Mouse (Mus musculus): ENCODE measurements around the gene Syt7. TPM values are rescaled to one million over a fixed set of nuclear protein-coding genes. Genes with fewer than 3 reads are reported as not detected.
A peak's percentile ranks its signal among the peaks of the same experiment; 100 is the strongest.

Syt7 gene
- polyA plus RNA-seq, 1 experiment from 2014 or later = 15.5 TPM

- H3K27me3 ChIP-seq (ENCODE audit: control insufficient read depth, insufficient read depth, low read length) = peaks cover 28% of the 10 kb centered on the region
Observed at GRCm38 (mm10) chr19:10456752-10457483, 68.0 kb downstream of the Syt7 start, which contains the start of gene Lrrc10b. Gene Lrrc10b (minus strand): TSS chr19:10457473.

GRCm38 (mm10) chr19:10457484-10457800, 68.6 kb downstream of the Syt7 start:
- Histone ChIP-seq H3K9ac (replicated peaks; ENCODE audit: low read depth, low read length) (peak overlapping the region; percentile 39; the same call in 1 of the 2 replicates), H3K4me2 (ENCODE audit: low read depth, low read length) (peak overlapping the region; percentile 81), H3K27ac (ENCODE audit: low read depth, low read length) (no peak overlapping the region), H3K9me3 (ENCODE audit: control insufficient read depth, low read length) (no peaks in the 10 kb centered on the region), H3K4me3 (ENCODE audit: low read depth, low read length) (peak overlapping the region; percentile 41), H3K4me1 (ENCODE audit: control insufficient read depth, insufficient read depth, low read length) (peaks cover 10% of the 10 kb centered on the region), H3K27me3 (ENCODE audit: control insufficient read depth, insufficient read depth, low read length) (peaks cover 28% of the 10 kb centered on the region), H3K36me3 (ENCODE audit: control insufficient read depth, insufficient read depth, low read length) (no peaks in the 10 kb centered on the region)
- under 1% methylated on average over 12 of the region's 34 CpGs for WGBS
- peak; percentile 92 for ATAC-seq (ENCODE audit: low read depth)

More at GRCm38 (mm10) chr19:10456752-10457483, 68.0 kb downstream of the Syt7 start, which contains the start of gene Lrrc10b:
- peaks cover 10% of the 10 kb centered on the region for H3K4me1 ChIP-seq (ENCODE audit: control insufficient read depth, insufficient read depth, low read length)
- under 1% methylated on average over 88 of the region's 96 CpGs for WGBS
- no peaks in the 10 kb centered on the region for H3K9me3 ChIP-seq (ENCODE audit: control insufficient read depth, low read length)
- ATAC-seq (ENCODE audit: low read depth) = peak; percentile 78
- H3K4me2 ChIP-seq (ENCODE audit: low read depth, low read length) = peak within 1 kb of the TSS; percentile 81
- H3K36me3 ChIP-seq (ENCODE audit: control insufficient read depth, insufficient read depth, low read length) = no peaks in the 10 kb centered on the region
- peak within 1 kb of the TSS; percentile 39 for H3K9ac ChIP-seq (replicated peaks; ENCODE audit: low read depth, low read length)
- H3K4me3 ChIP-seq (ENCODE audit: low read depth, low read length) = peak within 1 kb of the TSS; percentile 41
- H3K27ac ChIP-seq (ENCODE audit: low read depth, low read length) = no peak within 1 kb of the TSS

DNA sequence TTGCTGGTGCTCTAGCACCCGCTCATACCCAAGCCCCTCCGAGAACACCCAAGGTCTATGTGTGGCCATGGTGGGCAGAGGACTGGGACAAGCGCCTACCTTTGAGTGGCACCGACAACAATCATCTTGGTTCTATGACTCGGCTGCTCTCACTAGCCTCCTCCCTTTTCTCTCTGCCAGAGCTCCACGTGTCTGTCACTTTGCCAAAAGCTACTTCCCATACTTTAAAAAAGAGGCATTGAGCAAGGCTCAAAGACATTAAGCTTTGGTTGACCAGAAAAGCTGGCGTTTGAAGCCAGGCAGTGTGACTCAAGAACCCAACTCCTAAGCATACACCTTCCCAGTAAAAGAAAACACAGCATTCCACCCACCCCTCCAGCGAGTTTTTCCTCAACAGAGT, 69.2 kb downstream of the Syt7 start:
- H3K9me3 ChIP-seq (ENCODE audit: control insufficient read depth, low read length) = no peaks in the 10 kb centered on the region
- H3K27ac ChIP-seq (ENCODE audit: low read depth, low read length) = no peak overlapping the region
- H3K4me1 ChIP-seq (ENCODE audit: control insufficient read depth, insufficient read depth, low read length) = peaks cover 10% of the 10 kb centered on the region
- no peaks in the 10 kb centered on the region for H3K36me3 ChIP-seq (ENCODE audit: control insufficient read depth, insufficient read depth, low read length)
- H3K9ac ChIP-seq (replicated peaks; ENCODE audit: low read depth, low read length) = no peak overlapping the region
- H3K4me2 ChIP-seq (ENCODE audit: low read depth, low read length) = peak overlapping the region; percentile 81; the same call in 1 of the 2 replicates
- no peak overlapping the region for H3K4me3 ChIP-seq (ENCODE audit: low read depth, low read length)
- peak; percentile 26; the same call in 1 of the 2 replicates for ATAC-seq (ENCODE audit: low read depth)
- 23% methylated on average over 8 of the region's 8 CpGs for WGBS
- H3K27me3 ChIP-seq (ENCODE audit: control insufficient read depth, insufficient read depth, low read length) = peaks cover 28% of the 10 kb centered on the region

GRCm38 (mm10) chr19:10459907-10460306, 71.0 kb downstream of the Syt7 start:
- Histone ChIP-seq H3K9ac (replicated peaks; ENCODE audit: low read depth, low read length) (no peak overlapping the region), H3K4me2 (ENCODE audit: low read depth, low read length) (no peak overlapping the region), H3K27ac (ENCODE audit: low read depth, low read length) (no peak overlapping the region), H3K4me1 (ENCODE audit: control insufficient read depth, insufficient read depth, low read length) (peaks cover 10% of the 10 kb centered on the region), H3K27me3 (ENCODE audit: control insufficient read depth, insufficient read depth, low read length) (peaks cover 28% of the 10 kb centered on the region), H3K36me3 (ENCODE audit: control insufficient read depth, insufficient read depth, low read length) (no peaks in the 10 kb centered on the region), H3K9me3 (ENCODE audit: control insufficient read depth, low read length) (no peaks in the 10 kb centered on the region), H3K4me3 (ENCODE audit: low read depth, low read length) (no peak overlapping the region)
- 40% methylated on average over 11 of the region's 11 CpGs for WGBS
- ATAC-seq (ENCODE audit: low read depth) = no peak

DNA sequence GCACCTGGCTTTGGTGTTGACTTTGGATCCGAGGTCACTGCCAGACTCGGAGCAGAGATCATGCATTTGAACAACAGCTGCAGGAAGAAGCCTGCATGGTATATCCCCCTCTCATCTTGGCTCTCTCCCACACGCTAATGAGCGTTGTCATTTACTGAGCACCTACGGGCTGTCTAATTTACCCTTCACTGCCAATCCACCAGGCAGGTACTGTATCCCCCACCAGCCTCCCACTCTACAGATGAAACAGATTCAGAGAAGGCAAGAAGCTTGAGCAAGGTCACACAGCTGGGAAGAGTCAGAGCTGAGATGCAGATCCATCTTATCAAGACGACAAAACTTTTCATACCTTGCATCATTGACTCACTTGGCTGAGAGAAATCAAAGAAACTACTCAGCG, 72.7 kb downstream of the Syt7 start:
- Histone ChIP-seq H3K27me3 (ENCODE audit: control insufficient read depth, insufficient read depth, low read length) (peaks cover 13% of the 10 kb centered on the region), H3K36me3 (ENCODE audit: control insufficient read depth, insufficient read depth, low read length) (no peaks in the 10 kb centered on the region), H3K9ac (replicated peaks; ENCODE audit: low read depth, low read length) (no peak overlapping the region), H3K9me3 (ENCODE audit: control insufficient read depth, low read length) (no peaks in the 10 kb centered on the region), H3K27ac (ENCODE audit: low read depth, low read length) (no peak overlapping the region), H3K4me3 (ENCODE audit: low read depth, low read length) (no peak overlapping the region), H3K4me2 (ENCODE audit: low read depth, low read length) (no peak overlapping the region), H3K4me1 (ENCODE audit: control insufficient read depth, insufficient read depth, low read length) (peaks cover 6% of the 10 kb centered on the region)
- ATAC-seq (ENCODE audit: low read depth) = no peak
- WGBS = 55% methylated on average over 7 of the region's 7 CpGs

- WGBS = 7% methylated on average over 4 of the region's 4 CpGs
- Histone ChIP-seq H3K4me3 (ENCODE audit: low read depth, low read length) (no peak overlapping the region), H3K4me1 (ENCODE audit: control insufficient read depth, insufficient read depth, low read length) (no peaks in the 10 kb centered on the region), H3K9me3 (ENCODE audit: control insufficient read depth, low read length) (no peaks in the 10 kb centered on the region), H3K27ac (ENCODE audit: low read depth, low read length) (no peak overlapping the region), H3K27me3 (ENCODE audit: control insufficient read depth, insufficient read depth, low read length) (no peaks in the 10 kb centered on the region; the same call in 1 of the 2 replicates), H3K4me2 (ENCODE audit: low read depth, low read length) (no peak overlapping the region), H3K36me3 (ENCODE audit: control insufficient read depth, insufficient read depth, low read length) (no peaks in the 10 kb centered on the region), H3K9ac (replicated peaks; ENCODE audit: low read depth, low read length) (no peak overlapping the region)
- ATAC-seq (ENCODE audit: low read depth) = no peak
Observed at GRCm38 (mm10) chr19:10464427-10464826, 75.5 kb downstream of the Syt7 start.

- Histone ChIP-seq H3K36me3 (ENCODE audit: control insufficient read depth, insufficient read depth, low read length) (no peaks in the 10 kb centered on the region), H3K9ac (replicated peaks; ENCODE audit: low read depth, low read length) (no peak overlapping the region), H3K4me1 (ENCODE audit: control insufficient read depth, insufficient read depth, low read length) (no peaks in the 10 kb centered on the region), H3K27ac (ENCODE audit: low read depth, low read length) (no peak overlapping the region), H3K4me2 (ENCODE audit: low read depth, low read length) (no peak overlapping the region), H3K27me3 (ENCODE audit: control insufficient read depth, insufficient read depth, low read length) (no peaks in the 10 kb centered on the region), H3K4me3 (ENCODE audit: low read depth, low read length) (no peak overlapping the region), H3K9me3 (ENCODE audit: control insufficient read depth, low read length) (no peaks in the 10 kb centered on the region)
- whole genome bisulfite sequencing = 53% methylated on average over 8 of the region's 8 CpGs
- no peak for ATAC-seq (ENCODE audit: low read depth)
Observed at GRCm38 (mm10) chr19:10469171-10469658, 80.3 kb downstream of the Syt7 start.

DNA sequence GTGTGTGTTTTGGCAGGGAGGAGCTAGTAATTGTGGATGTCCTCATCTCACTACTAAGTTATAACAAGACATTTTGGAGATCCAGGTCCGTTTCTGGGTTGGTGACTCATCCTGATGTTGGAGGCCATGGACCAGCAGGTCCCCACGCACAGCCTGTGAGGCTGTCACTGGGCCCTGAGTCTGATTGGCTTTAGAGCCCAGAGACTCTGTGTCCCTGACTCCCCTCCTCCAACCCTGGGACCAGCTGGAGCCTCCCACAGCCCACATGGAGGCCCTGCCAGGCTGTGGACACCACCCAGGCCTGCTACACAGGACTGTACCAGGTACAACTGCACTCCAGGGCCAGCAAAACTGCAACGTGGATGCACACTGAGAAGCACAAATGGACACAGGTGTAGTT, 84.1 kb downstream of the Syt7 start:
- ATAC-seq (ENCODE audit: low read depth) = no peak
- WGBS = 89% methylated on average over 3 of the region's 3 CpGs

DNA sequence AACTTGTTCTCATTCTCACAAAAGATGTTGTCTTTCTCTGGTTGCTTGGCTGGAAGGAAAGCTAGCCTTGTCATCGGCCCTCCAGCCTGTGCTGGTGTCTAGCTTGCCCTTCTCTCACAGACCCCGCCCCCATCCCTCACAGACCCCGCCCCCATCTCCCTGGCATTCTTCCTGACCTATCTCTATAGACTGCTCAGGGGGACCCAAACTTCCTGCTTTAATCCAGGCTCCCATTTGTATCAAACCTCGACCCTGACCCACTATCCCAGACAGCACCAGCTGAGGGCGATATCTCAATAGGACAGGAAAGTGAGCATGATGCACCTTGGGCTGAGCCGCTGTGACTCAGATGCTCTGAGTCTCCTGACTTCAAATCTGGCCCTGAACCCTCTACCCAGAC, 84.9 kb downstream of the Syt7 start:
- Histone ChIP-seq H3K4me3 (ENCODE audit: low read depth, low read length) (no peak overlapping the region), H3K4me1 (ENCODE audit: control insufficient read depth, insufficient read depth, low read length) (no peaks in the 10 kb centered on the region), H3K9ac (replicated peaks; ENCODE audit: low read depth, low read length) (no peak overlapping the region), H3K27ac (ENCODE audit: low read depth, low read length) (no peak overlapping the region), H3K36me3 (ENCODE audit: control insufficient read depth, insufficient read depth, low read length) (no peaks in the 10 kb centered on the region), H3K27me3 (ENCODE audit: control insufficient read depth, insufficient read depth, low read length) (no peaks in the 10 kb centered on the region), H3K4me2 (ENCODE audit: low read depth, low read length) (no peak overlapping the region), H3K9me3 (ENCODE audit: control insufficient read depth, low read length) (no peaks in the 10 kb centered on the region)
- ATAC-seq (ENCODE audit: low read depth) = no peak
- 21% methylated on average over 6 of the region's 6 CpGs for WGBS

More for the DNA sequence above, 84.1 kb downstream of the Syt7 start:
- H3K27ac ChIP-seq (ENCODE audit: low read depth, low read length) = no peak overlapping the region
- no peaks in the 10 kb centered on the region for H3K4me1 ChIP-seq (ENCODE audit: control insufficient read depth, insufficient read depth, low read length)
- H3K4me2 ChIP-seq (ENCODE audit: low read depth, low read length) = no peak overlapping the region
- H3K9me3 ChIP-seq (ENCODE audit: control insufficient read depth, low read length) = no peaks in the 10 kb centered on the region
- no peak overlapping the region for H3K9ac ChIP-seq (replicated peaks; ENCODE audit: low read depth, low read length)
- no peaks in the 10 kb centered on the region for H3K36me3 ChIP-seq (ENCODE audit: control insufficient read depth, insufficient read depth, low read length)
- H3K27me3 ChIP-seq (ENCODE audit: control insufficient read depth, insufficient read depth, low read length) = no peaks in the 10 kb centered on the region
- H3K4me3 ChIP-seq (ENCODE audit: low read depth, low read length) = no peak overlapping the region

Data from neural tube, embryonic 14.5 days (tissue).